Mouse (Mus musculus) E14TG2a.4 (cell line): ENCODE results near the gene Prdm12.

Experiments used
- CTCF ChIP-seq: conservative IDR thresholded peaks from 2 replicates; pipeline ENCODE4 v1.5.1; 2014; ENCODE audit warnings: low read length
- POU5F1 ChIP-seq: IDR thresholded peaks from 2 replicates; pipeline ENCODE4 v1.6.1; 2014; ENCODE audit warnings: low read length, borderline replicate concordance

DNA sequence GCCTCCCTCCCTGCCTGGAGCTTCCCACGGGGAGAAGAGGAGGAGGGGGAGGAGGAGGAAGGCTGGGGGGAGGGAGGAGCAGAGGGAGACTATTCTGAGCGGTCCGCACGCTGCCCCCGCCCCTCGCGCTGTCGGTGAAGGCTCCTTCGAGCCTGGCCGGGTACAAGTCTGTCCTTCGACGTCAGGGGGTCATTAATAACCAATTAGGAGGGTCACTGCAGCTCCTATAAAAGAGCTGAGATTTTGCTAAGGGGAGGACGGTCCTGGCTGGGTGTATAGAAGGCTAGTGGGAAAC is 424 bp upstream of the Prdm12 start:
- TF ChIP-seq CTCF, result no peak
- TF ChIP-seq POU5F1, result no peak
